In the genomic region with DNA sequence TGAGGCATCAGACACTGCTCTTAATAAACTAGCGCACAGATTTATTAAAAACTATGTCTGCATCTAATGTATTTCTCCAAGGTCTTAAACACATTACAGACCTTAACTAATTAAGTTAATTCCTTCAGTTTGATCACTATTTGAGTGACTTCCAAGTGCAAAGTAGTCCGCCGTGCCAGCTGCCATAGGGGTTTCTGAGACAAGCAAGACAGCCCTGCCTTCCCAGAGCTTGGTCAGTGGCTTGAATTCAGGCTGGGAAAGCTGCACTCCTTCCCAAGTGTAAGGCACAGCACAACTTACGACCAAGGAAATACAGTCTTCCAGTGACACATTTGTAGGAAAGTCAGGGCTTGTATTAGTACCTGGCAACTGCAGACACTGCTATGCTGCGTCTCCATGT, we compare ENCODE assay signal across 10 mouse cellular contexts. TPM values are rescaled to one million over a fixed set of nuclear protein-coding genes. Genes with fewer than 3 reads are reported as not detected.
DNase-seq lines count a peak whose midpoint lies in the region; ATAC-seq lines count a peak whose summit lies in the region.
"Had no signal": no experiment of that assay in that cellular context is flagged by ENCODE, and none has a peak within 500 bp of the region (broad histone marks: within the 10 kb centered on the region; RNA-seq: fewer than 3 reads in every experiment).

No protein-coding gene starts in this region.

- H3K4me1 ChIP-seq in heart, embryonic 16.5 days (ENCODE audit: control insufficient read depth, insufficient read depth, low read length) = peaks cover 43% of the 10 kb centered on the region
- H3K4me1 ChIP-seq in midbrain, embryonic 15.5 days = peaks cover 57% of the 10 kb centered on the region
- peaks cover 42% of the 10 kb centered on the region for H3K4me1 ChIP-seq in midbrain, embryonic 16.5 days (ENCODE audit: control insufficient read depth, insufficient read depth, low read length)
- H3K4me1 ChIP-seq in forebrain, embryonic 11.5 days (replicated peaks; ENCODE audit: control insufficient read depth, insufficient read depth, low read length) = peaks cover 18% of the 10 kb centered on the region

- no peak overlapping the region for H3K27ac ChIP-seq in heart, embryonic 16.5 days (ENCODE audit: low read length)
- H3K27ac ChIP-seq in midbrain, embryonic 15.5 days = no peak overlapping the region
- no peak overlapping the region for H3K27ac ChIP-seq in midbrain, embryonic 16.5 days (ENCODE audit: low read length)
- no peak overlapping the region for H3K27ac ChIP-seq in forebrain, embryonic 11.5 days (ENCODE audit: low read depth, low read length)

- no peaks in the 10 kb centered on the region for H3K36me3 ChIP-seq in heart, embryonic 16.5 days (ENCODE audit: control insufficient read depth, insufficient read depth)
- H3K36me3 ChIP-seq in midbrain, embryonic 15.5 days (replicated peaks) = no peaks in the 10 kb centered on the region
- H3K36me3 ChIP-seq in midbrain, embryonic 16.5 days (ENCODE audit: control insufficient read depth, insufficient read depth, low read length) = no peaks in the 10 kb centered on the region
- H3K36me3 ChIP-seq in forebrain, embryonic 11.5 days (ENCODE audit: control insufficient read depth, insufficient read depth, low read length) = no peaks in the 10 kb centered on the region

- H3K9ac ChIP-seq in heart, embryonic 16.5 days (ENCODE audit: low read length) = no peak overlapping the region
- H3K9ac ChIP-seq in midbrain, embryonic 15.5 days = no peak overlapping the region
- no peak overlapping the region for H3K9ac ChIP-seq in midbrain, embryonic 16.5 days (ENCODE audit: low read depth, low read length)
- H3K9ac ChIP-seq in forebrain, embryonic 11.5 days (ENCODE audit: low read length) = no peak overlapping the region

- H3K27me3 ChIP-seq in heart, embryonic 16.5 days (ENCODE audit: control insufficient read depth, insufficient read depth, low read length) = no peaks in the 10 kb centered on the region
- no peaks in the 10 kb centered on the region for H3K27me3 ChIP-seq in midbrain, embryonic 15.5 days (replicated peaks)
- H3K27me3 ChIP-seq in midbrain, embryonic 16.5 days (ENCODE audit: control insufficient read depth, insufficient read depth, low read depth, low read length) = no peaks in the 10 kb centered on the region
- no peaks in the 10 kb centered on the region for H3K27me3 ChIP-seq in forebrain, embryonic 11.5 days (ENCODE audit: control insufficient read depth, insufficient read depth, low read length)

- DNase-seq in cerebellum, adult 8-10 months = peak; percentile 23
- DNase-seq in cerebellum, adult 11 months = no peak
- DNase-seq in heart, postnatal 14 days = no peak
- DNase-seq in layer of hippocampus, adult 11-12 months (ENCODE audit: low spot score) = no peak
- DNase-seq in forebrain, embryonic 11.5 days (ENCODE audit: low spot score) = no peak
- DNase-seq: retina, postnatal 1 day had no signal

- no peak for ATAC-seq in heart, embryonic 16.5 days (replicated peaks; ENCODE audit: extremely low read depth, insufficient read depth, low FRiP score)
- ATAC-seq in midbrain, embryonic 15.5 days (replicated peaks) = no peak
- ATAC-seq in midbrain, embryonic 16.5 days = no peak
- no peak for ATAC-seq in forebrain, embryonic 11.5 days (replicated peaks; ENCODE audit: low FRiP score)

- 81% methylated on average over 5 of the region's 5 CpGs for WGBS in heart, embryonic 16.5 days
- 62% methylated on average over 5 of the region's 5 CpGs for WGBS in midbrain, embryonic 15.5 days
- WGBS in midbrain, embryonic 16.5 days = 72% methylated on average over 5 of the region's 5 CpGs
- 84% methylated on average over 5 of the region's 5 CpGs for WGBS in forebrain, embryonic 11.5 days

- H3K4me3 ChIP-seq in heart, embryonic 16.5 days (ENCODE audit: low read length) = no peak overlapping the region
- no peak overlapping the region for H3K4me3 ChIP-seq in midbrain, embryonic 15.5 days
- no peak overlapping the region for H3K4me3 ChIP-seq in midbrain, embryonic 16.5 days (ENCODE audit: low read depth, low read length)
- H3K4me3 ChIP-seq in forebrain, embryonic 11.5 days (ENCODE audit: low read depth, low read length) = no peak overlapping the region

- no peaks in the 10 kb centered on the region for H3K9me3 ChIP-seq in heart, embryonic 16.5 days (replicated peaks; ENCODE audit: control insufficient read depth, low read length)
- H3K9me3 ChIP-seq in midbrain, embryonic 15.5 days = no peaks in the 10 kb centered on the region
- H3K9me3 ChIP-seq in midbrain, embryonic 16.5 days (replicated peaks; ENCODE audit: control insufficient read depth, low read length, poor library complexity, severe bottlenecking) = no peaks in the 10 kb centered on the region
- no peaks in the 10 kb centered on the region for H3K9me3 ChIP-seq in forebrain, embryonic 11.5 days (ENCODE audit: control insufficient read depth, low read length)
- H3K9me3 ChIP-seq: megakaryocyte, embryonic 14.5 days had no signal

- intact Hi-C loops in heart, postnatal 14 days (cut with DNase I) = loop anchor here (5.0 kb wide), 4 partner anchors 68 to 263 kb away; no protein-coding TSS in a partner anchor

- peak overlapping the region; percentile 58 for H3K4me2 ChIP-seq in heart, embryonic 16.5 days (ENCODE audit: low read depth, low read length)
- H3K4me2 ChIP-seq in midbrain, embryonic 15.5 days = 0 out of 2 replicates have a peak overlapping the region, but pooled peaks have one; percentile 4
- H3K4me2 ChIP-seq in midbrain, embryonic 16.5 days (ENCODE audit: low read length) = no peak overlapping the region
- H3K4me2 ChIP-seq in forebrain, embryonic 11.5 days (ENCODE audit: low read depth, low read length, severe bottlenecking) = no peak overlapping the region

RNA-seq across cellular contexts. Expression of gene 1700025G04Rik, which starts 4.4 kb away (rescaled TPM):
- polyA plus RNA-seq in heart, embryonic 16.5 days (2015; fragmentation: Nextera tagmentation; extraction: Ambion mirVana) = 25.8 and 28.0 TPM in 2 replicates
- total RNA-seq in heart, postnatal 14 days (2021) = 10 to 100 TPM; 41.5 to 44.4 TPM
- polyA plus RNA-seq in midbrain, embryonic 15.5 days (2015; fragmentation: Nextera tagmentation; extraction: Ambion mirVana) = 34.6 and 37.8 TPM in 2 replicates
- polyA plus RNA-seq in midbrain, embryonic 16.5 days (2015; fragmentation: Nextera tagmentation; extraction: Ambion mirVana) = 27.3 and 28.5 TPM in 2 replicates
- polyA plus RNA-seq in forebrain, embryonic 11.5 days (2014; fragmentation: Nextera tagmentation; extraction: Ambion mirVana) = 25.6 and 28.7 TPM in 2 replicates

Comparison
In these comparisons a context has a peak if more than half of its experiments do, and no peak if none do; other contexts are left out.
1. H3K4me2 ChIP-seq: peak in heart, embryonic 16.5 days (single experiment) and midbrain, embryonic 15.5 days (single experiment); none in midbrain, embryonic 16.5 days (single experiment) and forebrain, embryonic 11.5 days (single experiment).